Mouse (Mus musculus) lung, postnatal 0 days (tissue): ENCODE results near the gene Shc1.

Source experiments
- CTCF ChIP-seq: IDR thresholded peaks from 2 replicates; pipeline ENCODE4 v1.5.1; 2016; ENCODE audit warnings: antibody characterized with exemption, mild to moderate bottlenecking
- EP300 ChIP-seq: IDR thresholded peaks from 2 replicates; pipeline ENCODE4 v1.6.1; 2016; ENCODE audit warnings: antibody characterized with exemption, mild to moderate bottlenecking, control low read depth

- TF ChIP-seq EP300 (no peak), CTCF (no peak)
Measured at GRCm38 (mm10) chr3:89422556-89423205, 4.4 kb downstream of the Shc1 start.
